In the genomic region with DNA sequence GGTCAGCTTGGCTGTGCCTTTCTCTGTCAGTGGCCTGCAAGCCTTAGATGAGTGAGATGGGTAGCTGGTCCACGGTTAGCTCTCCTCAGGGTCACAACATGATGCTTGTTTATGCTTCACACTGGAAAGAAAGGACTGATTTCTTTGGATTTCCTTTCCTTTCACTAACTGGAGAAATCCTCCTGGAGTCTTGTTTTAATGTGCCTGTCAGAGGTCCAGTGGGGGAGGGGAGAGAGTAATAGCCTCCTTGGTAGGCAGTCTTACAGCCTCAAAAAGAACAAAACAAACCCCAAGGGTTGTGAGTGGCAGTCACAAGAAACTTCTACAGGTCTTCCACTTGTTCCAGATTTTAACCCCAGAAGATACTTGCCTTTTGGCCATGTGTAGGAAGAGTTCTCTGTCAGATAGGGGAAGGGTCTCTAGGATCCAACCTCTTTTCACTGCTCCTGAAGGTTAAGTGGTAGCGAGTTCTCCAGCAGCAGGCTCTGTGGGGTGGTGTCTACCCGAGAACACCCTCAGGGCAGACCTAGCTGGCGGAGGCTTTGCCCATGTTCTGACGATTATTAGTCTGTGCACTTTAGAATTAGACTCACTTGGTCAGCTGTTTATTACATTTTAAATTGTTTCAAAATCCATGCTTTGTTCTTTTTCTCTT, we compare ENCODE assay signal across 12 mouse cellular contexts. TPM values are rescaled to one million over a fixed set of nuclear protein-coding genes. Genes with fewer than 3 reads are reported as not detected.
A peak's percentile ranks its signal among the peaks of the same experiment; 100 is the strongest.
DNase-seq lines count a peak whose midpoint lies in the region; ATAC-seq and TF ChIP-seq lines count a peak whose summit lies in the region.
"Had no signal": no experiment of that assay in that cellular context is flagged by ENCODE, and none has a peak within 500 bp of the region (broad histone marks: within the 10 kb centered on the region; RNA-seq: fewer than 3 reads in every experiment).

No protein-coding gene starts in this region.

- WGBS in neural tube, embryonic 11.5 days = 35% methylated on average over 5 of the region's 5 CpGs
- WGBS in forebrain, embryonic 16.5 days = 12% methylated on average over 5 of the region's 5 CpGs
- WGBS in midbrain, embryonic 13.5 days = 8% methylated on average over 5 of the region's 5 CpGs
- WGBS in stomach, postnatal 0 days = 75% methylated on average over 5 of the region's 5 CpGs

- H3K9ac ChIP-seq in neural tube, embryonic 11.5 days (ENCODE audit: low read length) = peak overlapping the region; percentile 39; the same call in 1 of the 2 replicates
- peak overlapping the region; percentile 63 for H3K9ac ChIP-seq in forebrain, embryonic 16.5 days (replicated peaks; ENCODE audit: low read depth, low read length)
- peak overlapping the region; percentile 45 for H3K9ac ChIP-seq in midbrain, embryonic 13.5 days (replicated peaks)
- H3K9ac ChIP-seq in stomach, postnatal 0 days (ENCODE audit: low read length) = no peak overlapping the region
- H3K9ac ChIP-seq: limb, embryonic 12.5 days had no signal

- peaks cover 17% of the 10 kb centered on the region for H3K4me1 ChIP-seq in neural tube, embryonic 11.5 days (ENCODE audit: control insufficient read depth, insufficient read depth, low read length)
- H3K4me1 ChIP-seq in forebrain, embryonic 16.5 days (replicated peaks; ENCODE audit: control insufficient read depth, insufficient read depth, low read length) = peaks cover 26% of the 10 kb centered on the region
- peaks cover 36% of the 10 kb centered on the region for H3K4me1 ChIP-seq in midbrain, embryonic 13.5 days (replicated peaks)
- peaks cover 5% of the 10 kb centered on the region; the same call in 1 of the 2 replicates for H3K4me1 ChIP-seq in stomach, postnatal 0 days (replicated peaks; ENCODE audit: control insufficient read depth, insufficient read depth)

- no peaks in the 10 kb centered on the region for H3K27me3 ChIP-seq in neural tube, embryonic 11.5 days (ENCODE audit: control insufficient read depth, insufficient read depth, low read length)
- no peaks in the 10 kb centered on the region for H3K27me3 ChIP-seq in forebrain, embryonic 16.5 days (replicated peaks; ENCODE audit: control insufficient read depth, insufficient read depth, low read length)
- no peaks in the 10 kb centered on the region for H3K27me3 ChIP-seq in midbrain, embryonic 13.5 days
- H3K27me3 ChIP-seq in stomach, postnatal 0 days (ENCODE audit: control insufficient read depth, insufficient read depth, low read length) = no peaks in the 10 kb centered on the region
- H3K27me3 ChIP-seq: CH12.LX; limb, embryonic 12.5 days had no signal

- no peak for TF ChIP-seq EP300 in stomach, postnatal 0 days (optimal IDR thresholded peaks at IDR 0.05)

- TF ChIP-seq CTCF in stomach, postnatal 0 days (IDR thresholded peaks at IDR 0.05; ENCODE audit: low read depth) = no peak

- H3K27ac ChIP-seq in neural tube, embryonic 11.5 days (ENCODE audit: low read depth, low read length) = peak overlapping the region; percentile 76
- peak overlapping the region; percentile 94 for H3K27ac ChIP-seq in forebrain, embryonic 16.5 days (ENCODE audit: low read length)
- peak overlapping the region; percentile 94 for H3K27ac ChIP-seq in midbrain, embryonic 13.5 days
- H3K27ac ChIP-seq in stomach, postnatal 0 days (replicated peaks) = peak overlapping the region; percentile 63

- no peaks in the 10 kb centered on the region for H3K9me3 ChIP-seq in neural tube, embryonic 11.5 days (ENCODE audit: control insufficient read depth, low read length)
- no peaks in the 10 kb centered on the region for H3K9me3 ChIP-seq in forebrain, embryonic 16.5 days (ENCODE audit: control insufficient read depth, low read length)
- no peaks in the 10 kb centered on the region for H3K9me3 ChIP-seq in midbrain, embryonic 13.5 days
- no peaks in the 10 kb centered on the region for H3K9me3 ChIP-seq in stomach, postnatal 0 days (ENCODE audit: control insufficient read depth, low read length)
- H3K9me3 ChIP-seq: limb, embryonic 12.5 days had no signal

- peak overlapping the region; percentile 58; the same call in 1 of the 2 replicates for H3K4me2 ChIP-seq in neural tube, embryonic 11.5 days (ENCODE audit: low read depth)
- peak overlapping the region; percentile 79 for H3K4me2 ChIP-seq in forebrain, embryonic 16.5 days (ENCODE audit: low read length)
- peak overlapping the region; percentile 85 for H3K4me2 ChIP-seq in midbrain, embryonic 13.5 days (replicated peaks)
- no peak overlapping the region for H3K4me2 ChIP-seq in stomach, postnatal 0 days (replicated peaks; ENCODE audit: low read depth)
- H3K4me2 ChIP-seq: heart, embryonic 11.5 days; limb, embryonic 12.5 days had no signal

- peak; percentile 37 for DNase-seq in neural tube, embryonic 11.5 days (ENCODE audit: low spot score)
- no peak for DNase-seq in neural tube, embryonic 10.5 days (ENCODE audit: extremely low spot score, low spot score)
- DNase-seq in stomach, postnatal 0 days (ENCODE audit: low spot score) = no peak
- DNase-seq in left cerebral cortex, adult 11 months (ENCODE audit: low spot score) = no peak
- DNase-seq in spleen, postnatal 4 days (ENCODE audit: low spot score in 2 of 2) = no peak
- DNase-seq in layer of hippocampus, adult 8-10 months (ENCODE audit: low spot score in 2 of 2) = no peak

- H3K4me3 ChIP-seq in neural tube, embryonic 11.5 days (ENCODE audit: low read depth, low read length) = no peak overlapping the region
- peak overlapping the region; percentile 59 for H3K4me3 ChIP-seq in forebrain, embryonic 16.5 days (replicated peaks; ENCODE audit: low read length)
- H3K4me3 ChIP-seq in midbrain, embryonic 13.5 days (replicated peaks) = peak overlapping the region; percentile 55
- no peak overlapping the region for H3K4me3 ChIP-seq in stomach, postnatal 0 days (ENCODE audit: low read depth, low read length)
- H3K4me3 ChIP-seq: limb, embryonic 12.5 days had no signal

- 0 out of 2 replicates have a peak, but pooled peaks have one; percentile 37 for ATAC-seq in neural tube, embryonic 11.5 days (ENCODE audit: insufficient read depth, low FRiP score, low TSS enrichment)
- peak; percentile 17; the same call in 1 of the 2 replicates for ATAC-seq in forebrain, embryonic 16.5 days
- ATAC-seq in midbrain, embryonic 13.5 days = peak; percentile 24; the same call in 1 of the 2 replicates
- ATAC-seq in stomach, postnatal 0 days (ENCODE audit: low FRiP score, low TSS enrichment) = no peak
- ATAC-seq: inflammation-experienced regulatory T-cells, adult 6 months had no signal

- no peaks in the 10 kb centered on the region for H3K36me3 ChIP-seq in neural tube, embryonic 11.5 days (ENCODE audit: control insufficient read depth, insufficient read depth, low read length)
- H3K36me3 ChIP-seq in forebrain, embryonic 16.5 days (ENCODE audit: control insufficient read depth, insufficient read depth) = no peaks in the 10 kb centered on the region
- no peaks in the 10 kb centered on the region for H3K36me3 ChIP-seq in midbrain, embryonic 13.5 days
- no peaks in the 10 kb centered on the region for H3K36me3 ChIP-seq in stomach, postnatal 0 days (ENCODE audit: control insufficient read depth, insufficient read depth, low read length)
- H3K36me3 ChIP-seq: limb, embryonic 12.5 days had no signal

RNA-seq across cellular contexts. Expression of a gene that starts 0.8 kb away (rescaled TPM):
- 20.9 and 24.4 TPM in 2 replicates for polyA plus RNA-seq in neural tube, embryonic 11.5 days (2014; fragmentation: Nextera tagmentation; extraction: Ambion mirVana)
- polyA plus RNA-seq in forebrain, embryonic 16.5 days (2015; fragmentation: Nextera tagmentation; extraction: Ambion mirVana) = 19.0 and 22.6 TPM in 2 replicates
- 25.2 and 28.7 TPM in 2 replicates for polyA plus RNA-seq in midbrain, embryonic 13.5 days (2015; fragmentation: Nextera tagmentation; extraction: Ambion mirVana)
- polyA plus RNA-seq in stomach, postnatal 0 days (2015; fragmentation: Nextera tagmentation; extraction: Ambion mirVana) = 0.65 and 0.76 TPM in 2 replicates
- total RNA-seq in layer of hippocampus, adult 8-10 months (2022) = 100 to 1,000 TPM; 118 to 135 (median 126) TPM

Comparison
In these comparisons a context has a peak if more than half of its experiments do, and no peak if none do; other contexts are left out.
1. H3K4me3 ChIP-seq: peak in forebrain, embryonic 16.5 days (single experiment) and midbrain, embryonic 13.5 days (single experiment); none in neural tube, embryonic 11.5 days (single experiment) and stomach, postnatal 0 days (single experiment).
2. RNA of a gene that starts 0.8 kb away (polyA plus RNA-seq): 25.2 to 28.7 TPM in midbrain, embryonic 13.5 days, 20.9 to 24.4 TPM in neural tube, embryonic 11.5 days and 19.0 to 22.6 TPM in forebrain, embryonic 16.5 days; 0.65 to 0.76 TPM in stomach, postnatal 0 days; every median in the first group is over 10 times any median in the second.
3. Peak in every context shown above with its lines, with median percentiles within 50 percentile points of each other: H3K27ac ChIP-seq.